Mouse (Mus musculus) sigmoid colon, adult 10 weeks (tissue): ENCODE data around the gene Atp13a5. TPM values are rescaled to one million over a fixed set of nuclear protein-coding genes. Genes with fewer than 3 reads are reported as not detected.

Source experiments
- polyA plus RNA-seq: library from polyadenylated mRNA; stranded (reverse); fragments of 350-450 nt; fragmentation: Illumina TruSeq; extraction: RNeasy Lipid Tissue Mini Kit (QIAGEN cat#74804); gene quantifications from one replicate; pipeline ENCODE4 v1.2.3, GENCODE M21; 2014; ENCODE audit warnings: low read depth, low replicate concordance

Gene Atp13a5
- polyA plus RNA-seq: not detected

DNA sequence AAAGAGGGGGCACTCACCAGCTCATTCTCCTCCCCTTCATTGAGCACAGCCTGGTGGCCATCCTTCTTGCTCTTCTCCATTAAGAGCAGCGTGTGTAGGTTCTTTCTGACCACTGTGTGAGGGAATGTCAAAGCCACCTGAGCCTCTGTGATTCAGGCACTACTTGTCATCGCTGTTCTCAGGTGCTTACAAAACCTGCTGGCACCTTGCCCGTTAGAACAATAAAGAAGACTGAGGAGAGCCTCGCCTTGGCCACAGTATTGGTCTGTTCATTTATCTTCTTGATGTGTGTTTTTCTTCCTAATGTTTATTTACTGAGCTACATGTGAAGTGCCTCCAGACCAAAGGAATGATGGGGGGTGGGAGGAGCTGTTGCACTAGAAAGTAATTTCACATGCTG is at the start of gene Atp13a5:
Gene Atp13a5 (minus strand): TSS at position 275 of the 400 bp plus-strand sequence.

DNA sequence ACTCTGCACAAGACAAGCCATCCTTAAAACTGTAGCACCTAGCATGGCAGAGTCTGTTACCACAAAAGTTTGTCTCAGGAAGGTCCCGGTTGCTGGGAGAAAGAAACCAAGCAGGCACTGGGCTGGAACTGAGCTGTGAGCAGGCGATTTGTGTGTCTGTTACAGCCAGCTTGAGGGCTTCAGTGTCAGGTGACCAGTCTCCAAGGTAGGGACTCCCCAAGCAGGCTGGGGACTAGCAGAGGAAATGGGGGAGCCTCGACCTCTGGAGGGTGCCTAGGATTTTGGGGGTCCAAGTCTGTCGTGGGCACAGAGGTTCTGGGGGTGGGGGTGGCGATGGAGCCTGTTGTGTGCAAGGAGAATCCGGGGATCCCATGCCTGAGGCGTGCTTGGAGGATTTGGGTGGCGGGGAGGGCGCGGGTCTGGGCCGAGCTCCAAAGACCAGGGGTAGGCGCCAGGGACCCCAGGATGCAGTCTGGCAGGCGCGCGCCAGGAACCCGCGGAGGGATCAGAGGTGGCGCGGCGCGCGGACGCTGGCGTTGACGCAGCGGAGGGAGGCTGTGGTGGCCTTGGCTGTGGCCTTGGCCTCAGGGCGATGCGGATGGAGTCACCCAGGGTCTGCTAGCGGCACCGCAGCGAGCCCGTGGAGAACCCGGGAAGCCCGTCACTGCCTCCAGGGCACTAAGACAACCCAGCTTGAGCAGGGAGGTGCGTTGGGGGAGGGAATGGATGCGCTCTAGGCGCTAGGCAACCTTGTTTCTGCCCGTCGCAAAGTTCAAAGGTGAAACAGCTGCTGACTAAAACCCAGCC is 168.7 kb downstream of the Atp13a5 start, which contains the start of gene Hrasls:
Gene Hrasls (plus strand): TSS at position 91 of the 807 bp plus-strand sequence.

Other genes with a start within 250 kb of the Atp13a5 start
- 2.1 TPM for gene Hrasls, start 169.0 kb downstream of the Atp13a5 start, polyA plus RNA-seq
- gene Atp13a4, start 166.1 kb upstream of the Atp13a5 start, polyA plus RNA-seq: 1.5 TPM
- gene Opa1, start 200.6 kb upstream of the Atp13a5 start, polyA plus RNA-seq: 86.0 TPM